Mouse (Mus musculus) macrophage (primary cell): ENCODE data around the gene Zfp42. TPM values are rescaled to one million over a fixed set of nuclear protein-coding genes. Genes with fewer than 3 reads are reported as not detected.

Source experiments
- H3K27ac ChIP-seq: fragments of 350-480 bp; formaldehyde crosslinking; 2 replicates; pipeline ENCODE4 v1.9.0; 2021
- H3K36me3 ChIP-seq: fragments of 350-480 bp; formaldehyde crosslinking; 2 replicates; pipeline ENCODE4 v1.9.0; 2021; ENCODE audit errors: inconsistent target
- H3K4me3 ChIP-seq: fragments of 350-480 bp; formaldehyde crosslinking; 2 replicates; pipeline ENCODE4 v1.9.0; 2021; ENCODE audit errors: inconsistent target
- H3K79me2 ChIP-seq: fragments of 350-480 bp; formaldehyde crosslinking; 2 replicates; pipeline ENCODE4 v1.9.0; 2021; ENCODE audit errors: inconsistent target
- WGBS: methylation state at CpG from one replicate; pipeline ENCODE4 v1.1.7; 2026; ENCODE audit warnings: inconsistent platforms; ENCODE audit not compliant: missing documents; 5-methylcytosine and 5-hydroxymethylcytosine counted together
- polyA plus RNA-seq: library from polyadenylated mRNA; stranded (reverse); fragments of 250-400 nt; gene quantifications from 3 replicates; pipeline ENCODE4 v1.2.4, GENCODE M21; 2018; ENCODE audit warnings: inconsistent platforms

Gene Zfp42
- polyA plus RNA-seq, 1 experiment from 2014 or later, result not detected

DNA sequence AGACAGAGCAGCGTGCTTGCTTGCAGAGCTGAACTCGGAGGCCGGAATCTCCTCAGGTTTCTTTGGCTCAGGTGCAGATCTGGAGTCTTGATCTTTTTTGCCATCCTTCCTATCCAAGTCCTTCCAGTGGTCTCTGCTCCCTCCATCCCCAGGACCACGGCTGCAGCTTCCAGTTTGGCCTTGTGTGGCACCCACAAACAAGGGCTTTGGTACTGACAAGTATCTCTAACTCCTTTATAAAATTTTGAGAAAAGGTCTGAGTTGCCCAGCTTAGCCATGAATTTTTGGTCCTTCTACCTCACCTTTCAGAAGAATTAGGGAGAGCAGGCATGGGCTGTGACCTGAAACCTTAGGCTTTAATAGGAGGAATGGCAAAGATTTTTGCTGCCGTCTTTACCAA lies 17.0 kb downstream of the Zfp42 start:
- Histone ChIP-seq H3K36me3 (no peaks in the 10 kb centered on the region), H3K79me2 (no peaks in the 10 kb centered on the region), H3K27ac (no peak overlapping the region), H3K4me3 (no peak overlapping the region)
- WGBS, result 87% methylated on average over 5 of the region's 5 CpGs

DNA sequence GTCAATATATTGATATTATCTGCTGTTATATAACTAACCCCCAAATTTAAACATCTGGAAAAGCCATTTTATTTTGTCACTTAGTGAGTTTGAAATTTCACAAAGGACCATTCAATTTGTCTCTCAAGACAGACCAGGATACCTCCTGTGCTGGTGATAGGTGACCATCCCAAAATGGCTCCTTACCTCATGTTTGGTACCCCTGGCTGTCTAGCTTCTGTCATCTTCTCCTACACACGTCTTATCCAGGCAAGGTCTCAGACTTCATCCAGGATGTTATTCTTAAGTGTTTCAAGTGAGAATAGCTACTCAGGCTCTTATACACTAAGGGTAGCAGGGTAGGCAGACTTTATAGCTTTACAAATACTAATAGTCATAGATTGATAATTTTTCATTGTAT lies 17.9 kb downstream of the Zfp42 start:
- Histone ChIP-seq H3K79me2 (no peaks in the 10 kb centered on the region), H3K36me3 (no peaks in the 10 kb centered on the region)
- 80% methylated on average over 1 of the region's 1 CpGs for WGBS

DNA sequence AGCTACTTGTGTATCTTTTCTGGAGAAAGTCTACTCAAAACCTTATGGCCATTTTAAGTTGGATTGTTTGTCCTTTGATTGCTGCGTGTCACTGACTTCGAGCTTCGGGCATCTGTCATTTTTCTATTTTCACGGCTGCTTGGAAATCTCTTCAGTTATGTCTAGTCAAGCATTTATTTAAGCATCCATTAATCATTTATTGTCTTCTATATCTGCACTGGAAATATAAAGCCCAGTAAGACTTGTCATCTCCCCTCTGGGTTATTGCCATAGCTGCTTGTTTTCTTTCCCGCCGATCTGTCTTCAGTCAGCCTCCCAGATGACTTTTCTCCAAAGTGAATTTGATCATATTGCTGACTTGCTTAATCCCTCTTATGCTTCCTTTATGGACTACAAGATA lies 19.3 kb downstream of the Zfp42 start:
- WGBS, result 89% methylated on average over 6 of the region's 6 CpGs
- no peak overlapping the region for H3K27ac ChIP-seq

More for the DNA sequence above, 17.9 kb downstream of the Zfp42 start:
- H3K27ac ChIP-seq, result no peak overlapping the region
- no peak overlapping the region for H3K4me3 ChIP-seq

DNA sequence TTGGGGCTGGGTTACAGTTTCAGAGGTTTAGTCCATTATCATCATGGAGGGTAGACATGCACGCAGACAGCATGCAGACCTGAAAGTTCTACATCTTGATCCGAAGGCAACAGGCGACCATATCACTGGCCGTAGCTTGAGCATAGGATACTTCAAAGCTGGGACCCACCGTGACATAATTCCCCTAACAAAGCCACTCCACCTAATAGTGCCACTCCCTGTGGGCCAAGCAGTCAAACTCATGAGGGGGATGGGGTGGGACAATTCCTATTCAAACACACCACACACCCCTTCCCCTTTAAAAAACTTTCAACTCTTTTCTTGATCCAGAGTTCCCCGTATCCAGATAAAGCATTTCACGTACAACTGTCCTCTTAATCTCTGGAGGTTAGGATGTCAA lies 23.5 kb downstream of the Zfp42 start:
- Histone ChIP-seq H3K4me3 (no peak overlapping the region), H3K27ac (no peak overlapping the region), H3K36me3 (no peaks in the 10 kb centered on the region), H3K79me2 (no peaks in the 10 kb centered on the region)
- 92% methylated on average over 7 of the region's 7 CpGs for WGBS

More for the DNA sequence above, 19.3 kb downstream of the Zfp42 start:
- no peaks in the 10 kb centered on the region for H3K36me3 ChIP-seq
- no peak overlapping the region for H3K4me3 ChIP-seq
- H3K79me2 ChIP-seq, result no peaks in the 10 kb centered on the region

DNA sequence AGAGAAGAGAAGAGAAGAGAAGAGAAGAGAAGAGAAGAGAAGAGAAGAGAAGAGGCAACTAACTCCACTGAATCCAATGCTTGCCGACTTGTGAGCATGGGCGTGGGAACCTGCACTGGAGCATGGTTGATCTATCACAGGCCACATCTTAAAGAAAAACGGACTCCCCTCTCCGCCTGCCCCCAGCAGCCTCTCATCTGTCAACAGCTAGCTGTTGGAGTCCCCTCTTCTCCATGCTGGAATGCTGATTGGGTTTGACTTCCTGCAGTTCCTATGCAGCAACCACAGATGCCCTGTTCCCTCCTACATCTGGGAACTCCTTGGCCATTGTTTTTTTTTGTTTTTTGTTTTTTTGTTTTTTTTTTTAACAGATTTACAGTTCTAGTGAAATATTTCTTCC lies 28.4 kb downstream of the Zfp42 start:
- 68% methylated on average over 4 of the region's 4 CpGs for WGBS
- Histone ChIP-seq H3K36me3 (no peaks in the 10 kb centered on the region), H3K79me2 (no peaks in the 10 kb centered on the region), H3K4me3 (no peak overlapping the region), H3K27ac (no peak overlapping the region)

DNA sequence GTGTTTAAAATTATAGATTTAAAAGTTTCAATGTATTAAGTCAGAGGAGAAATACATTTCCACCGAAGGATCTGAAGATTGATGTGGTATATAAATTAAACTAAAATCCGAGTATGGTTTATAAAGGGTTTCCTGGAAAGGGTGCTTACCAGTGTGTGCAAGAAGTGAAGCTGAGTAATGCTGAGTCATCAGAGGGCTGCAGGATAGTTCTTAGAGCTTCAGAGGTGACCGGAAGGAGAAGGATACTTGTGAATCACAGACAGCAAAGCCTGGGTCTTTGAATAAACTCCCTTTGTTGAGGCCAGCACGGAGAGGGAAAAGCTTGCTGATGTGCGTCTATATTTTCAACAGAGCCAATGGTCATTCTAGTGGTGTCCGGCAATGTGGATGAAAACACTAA lies 45.8 kb downstream of the Zfp42 start:
- Histone ChIP-seq H3K4me3 (no peak overlapping the region), H3K27ac (no peak overlapping the region), H3K36me3 (no peaks in the 10 kb centered on the region), H3K79me2 (no peaks in the 10 kb centered on the region)
- 71% methylated on average over 6 of the region's 6 CpGs for WGBS

DNA sequence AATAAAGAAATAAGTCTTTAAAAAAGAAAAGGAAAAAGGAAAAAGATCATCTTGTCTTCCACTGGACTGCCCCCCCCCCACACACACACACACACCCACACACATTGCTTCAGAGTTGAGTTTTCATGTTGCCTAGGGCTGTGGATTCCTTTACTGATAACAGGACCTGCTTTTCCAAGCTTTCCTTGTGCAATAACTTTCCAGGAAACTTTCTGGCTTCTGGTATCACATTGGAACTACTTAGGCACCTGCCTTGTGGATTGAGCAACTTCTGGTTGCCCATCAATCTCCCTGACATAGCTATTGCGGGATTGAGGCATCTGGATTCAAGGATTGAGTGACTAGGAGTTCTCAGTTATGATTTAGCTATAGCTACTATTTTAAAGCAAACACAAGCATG lies 48.9 kb downstream of the Zfp42 start:
- Histone ChIP-seq H3K79me2 (no peaks in the 10 kb centered on the region), H3K27ac (no peak overlapping the region), H3K4me3 (no peak overlapping the region), H3K36me3 (no peaks in the 10 kb centered on the region)
- 80% methylated on average over 1 of the region's 1 CpGs for WGBS

DNA sequence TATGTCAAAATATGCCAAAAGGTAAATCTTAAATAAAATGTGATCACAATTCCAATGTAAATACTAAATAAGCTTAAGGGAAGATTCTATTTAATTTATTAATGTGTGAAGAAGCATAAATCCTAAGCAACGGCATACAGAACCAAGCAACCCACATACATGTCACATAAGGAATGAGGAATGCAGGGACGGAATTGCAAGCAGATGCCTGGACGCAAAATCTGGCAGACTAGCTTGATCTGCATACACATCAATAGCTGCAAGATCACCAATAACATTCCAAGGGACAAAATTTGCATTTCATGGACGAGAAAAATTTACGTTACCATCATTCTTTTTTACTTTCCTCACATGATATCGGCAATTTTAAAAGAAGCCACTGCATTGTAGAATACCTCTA lies 51.1 kb downstream of the Zfp42 start:
- Histone ChIP-seq H3K27ac (no peak overlapping the region), H3K4me3 (no peak overlapping the region), H3K36me3 (no peaks in the 10 kb centered on the region), H3K79me2 (no peaks in the 10 kb centered on the region)
- 83% methylated on average over 6 of the region's 6 CpGs for WGBS

DNA sequence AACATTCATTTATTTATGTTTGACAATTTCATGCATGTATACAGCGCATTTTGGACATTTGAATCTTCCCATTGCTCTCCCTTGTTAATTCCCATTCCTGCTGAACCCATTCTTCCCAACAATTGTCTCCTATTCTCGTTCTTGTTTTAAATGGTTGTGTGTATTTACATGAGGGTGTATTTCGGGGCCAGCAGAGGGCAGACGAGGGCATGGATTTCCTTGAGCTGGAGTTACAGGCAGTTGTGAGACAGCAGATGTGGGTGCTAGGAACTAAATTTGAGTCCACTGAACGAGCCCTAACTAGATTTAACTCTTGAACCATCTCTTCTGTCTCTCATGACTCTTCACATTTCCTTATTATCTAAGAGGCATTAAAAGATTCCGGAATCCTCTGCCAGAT lies 55.1 kb downstream of the Zfp42 start:
- Histone ChIP-seq H3K36me3 (no peaks in the 10 kb centered on the region), H3K79me2 (no peaks in the 10 kb centered on the region)
- WGBS, result 78% methylated on average over 6 of the region's 6 CpGs

DNA sequence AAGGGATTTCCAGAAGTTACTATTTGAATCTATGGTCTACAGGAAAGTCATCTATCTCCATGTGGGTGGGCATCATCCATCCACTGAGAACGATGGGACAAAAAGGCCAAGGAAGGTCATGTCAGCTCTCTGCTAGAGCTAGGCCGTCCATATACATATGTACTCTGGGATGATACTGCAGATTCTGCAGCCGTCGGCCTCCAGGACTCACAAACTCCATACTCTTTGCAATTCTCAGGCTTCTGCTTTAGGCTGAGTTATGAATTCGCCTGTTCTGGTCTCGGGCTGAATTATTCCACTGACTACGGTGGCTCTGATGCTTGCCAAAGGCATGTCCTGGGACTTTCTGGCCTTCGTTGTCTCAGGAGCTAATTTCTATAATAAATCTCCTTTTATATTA lies 58.1 kb downstream of the Zfp42 start:
- no peak overlapping the region for H3K4me3 ChIP-seq
- H3K79me2 ChIP-seq, result no peaks in the 10 kb centered on the region
- H3K27ac ChIP-seq, result no peak overlapping the region
- WGBS, result 91% methylated on average over 8 of the region's 8 CpGs
- H3K36me3 ChIP-seq, result no peaks in the 10 kb centered on the region

More for the DNA sequence above, 55.1 kb downstream of the Zfp42 start:
- Histone ChIP-seq H3K4me3 (no peak overlapping the region), H3K27ac (no peak overlapping the region)

Other genes starting within 250 kb of the Zfp42 start
- not detected in 3 replicates for gene Triml1, start 165.5 kb downstream of the Zfp42 start, polyA plus RNA-seq
- gene Triml2, start 126.4 kb downstream of the Zfp42 start, polyA plus RNA-seq, result not detected in 3 replicates
- not detected in 3 replicates for gene Adam26b, start 221.1 kb upstream of the Zfp42 start, polyA plus RNA-seq